Mouse (Mus musculus) liver, embryonic 12.5 days (tissue): ENCODE data around the gene Fam102a. TPM values are rescaled to one million over a fixed set of nuclear protein-coding genes. Genes with fewer than 3 reads are reported as not detected.

Source experiments
- polyA plus RNA-seq: library from polyadenylated mRNA; unstranded; fragments of >200 nt; fragmentation: Nextera tagmentation; extraction: Ambion mirVana; gene quantifications from 2 replicates; pipeline ENCODE4 v1.2.1, GENCODE M21; 2016

The Fam102a gene
- polyA plus RNA-seq, 1 experiment from 2014 or later, result 2.4 TPM

Other genes with a start within 250 kb of the Fam102a start
- gene Golga2, start 247.9 kb upstream of the Fam102a start, polyA plus RNA-seq, result 13.0 and 14.4 TPM in 2 replicates
- gene Swi5, start 247.3 kb upstream of the Fam102a start, polyA plus RNA-seq, result 214 and 218 TPM in 2 replicates
- gene Ciz1, start 183.0 kb upstream of the Fam102a start, polyA plus RNA-seq, result 24.8 and 27.1 TPM in 2 replicates
- 2.4 and 3.1 TPM in 2 replicates for gene Dnm1, start 182.0 kb upstream of the Fam102a start, polyA plus RNA-seq
- gene 1110008P14Rik, start 153.4 kb upstream of the Fam102a start, polyA plus RNA-seq, result 36.2 and 40.6 TPM in 2 replicates
- gene Lcn2, start 147.1 kb upstream of the Fam102a start, polyA plus RNA-seq, result 15.2 and 17.7 TPM in 2 replicates
- 19.3 and 21.1 TPM in 2 replicates for gene Ptges2, start 139.4 kb upstream of the Fam102a start, polyA plus RNA-seq
- 2.9 and 3.2 TPM in 2 replicates for gene Naif1, start 84.9 kb upstream of the Fam102a start, polyA plus RNA-seq
- 11.4 and 11.9 TPM in 2 replicates for gene Slc25a25, start 83.9 kb upstream of the Fam102a start, polyA plus RNA-seq
- gene Dpm2, start 35.5 kb downstream of the Fam102a start, polyA plus RNA-seq, result 69.5 and 73.8 TPM in 2 replicates
- gene Pip5kl1, start 39.5 kb downstream of the Fam102a start, polyA plus RNA-seq, result 0.13 TPM in 1 of 2 replicates, not detected in the other
- gene 9430097D07Rik, start 40.4 kb downstream of the Fam102a start, polyA plus RNA-seq, result not detected in 2 replicates
- 17.5 and 18.9 TPM in 2 replicates for gene St6galnac4, start 51.8 kb downstream of the Fam102a start, polyA plus RNA-seq
- gene St6galnac6, start 64.4 kb downstream of the Fam102a start, polyA plus RNA-seq, result 14.5 and 15.4 TPM in 2 replicates
- 2.6 TPM in 2 replicates for gene Ak1, start 86.4 kb downstream of the Fam102a start, polyA plus RNA-seq
- 32.4 and 35.4 TPM in 2 replicates for gene Eng, start 111.3 kb downstream of the Fam102a start, polyA plus RNA-seq
- gene Fpgs, start 168.8 kb downstream of the Fam102a start, polyA plus RNA-seq, result 32.8 and 35.8 TPM in 2 replicates
- gene Cdk9, start 177.7 kb downstream of the Fam102a start, polyA plus RNA-seq, result 85.3 and 86.1 TPM in 2 replicates
- 9.7 and 10.1 TPM in 2 replicates for gene Sh2d3c, start 185.7 kb downstream of the Fam102a start, polyA plus RNA-seq
- gene 6330409D20Rik, start 205.7 kb downstream of the Fam102a start, polyA plus RNA-seq, result not detected in 2 replicates
- 35.9 and 36.6 TPM in 2 replicates for gene Tor2a, start 221.9 kb downstream of the Fam102a start, polyA plus RNA-seq
- gene Ttc16, start 240.3 kb downstream of the Fam102a start, polyA plus RNA-seq, result 0.12 and 0.26 TPM in 2 replicates
- 3.3 and 3.5 TPM in 2 replicates for gene Ptrh1, start 240.5 kb downstream of the Fam102a start, polyA plus RNA-seq
- gene Cfap157, start 249.1 kb downstream of the Fam102a start, polyA plus RNA-seq, result 0.44 and 0.54 TPM in 2 replicates